Mouse (Mus musculus): Measurements from ENCODE around the gene Gm11114. TPM values are rescaled to one million over a fixed set of nuclear protein-coding genes. Genes with fewer than 3 reads are reported as not detected.

The Gm11114 gene
- polyA plus RNA-seq, 1 experiment = not detected

DNA sequence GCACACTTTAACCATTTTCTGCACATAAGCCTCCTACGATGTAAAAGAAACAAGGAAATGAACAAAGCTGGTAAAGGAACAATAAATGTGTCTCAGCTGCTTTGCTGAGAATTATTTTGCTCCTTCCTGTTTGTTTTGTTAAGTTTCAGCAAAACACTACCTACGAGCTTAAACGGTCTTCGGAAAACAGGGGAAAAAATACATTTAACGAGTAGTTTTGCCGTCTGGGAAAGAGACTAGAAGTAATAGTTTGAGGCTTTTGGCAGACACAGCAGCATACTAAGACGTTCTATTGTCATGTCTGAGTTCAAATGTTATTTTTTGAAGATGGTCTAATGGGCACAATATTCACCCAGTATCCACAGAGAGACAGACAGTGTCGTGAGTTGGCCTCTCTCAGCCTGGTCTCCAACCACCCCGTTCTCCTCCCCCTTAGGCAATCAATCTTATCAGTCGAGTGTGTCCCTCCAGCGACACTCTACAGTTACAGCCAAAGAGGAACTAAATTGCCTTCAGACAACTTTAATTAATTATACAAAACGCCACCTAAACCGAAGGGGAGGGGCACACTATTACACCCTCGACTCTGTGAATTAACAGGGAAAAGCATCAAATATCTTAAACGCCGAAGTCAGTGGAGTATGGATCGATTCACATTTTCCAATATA is 12.8 kb downstream of the Gm11114 start:
- no peaks in the 10 kb centered on the region for H3K4me1 ChIP-seq (ENCODE audit: control insufficient read depth, insufficient read depth, low read length)
- TF ChIP-seq CTCF (IDR thresholded peaks at IDR 0.05; ENCODE audit: control insufficient read depth, insufficient read depth, low read length) (no peak), POLR2A (IDR thresholded peaks at IDR 0.05; ENCODE audit: borderline replicate concordance, control insufficient read depth, low read depth, low read length) (no peak)
- peak overlapping the region; percentile 75 for H3K4me3 ChIP-seq (replicated peaks; ENCODE audit: control insufficient read depth, low read depth, low read length)
- H3K27ac ChIP-seq (ENCODE audit: control insufficient read depth, insufficient read depth, low read depth, low read length, poor library complexity) = no peak overlapping the region
- WGBS = 11% methylated on average over 17 of the region's 17 CpGs

GRCm38 (mm10) chr9:85326292-85327241 is 14.0 kb downstream of the Gm11114 start:
- under 1% methylated on average over 88 of the region's 88 CpGs for WGBS
- peak overlapping the region; percentile 93 for H3K27ac ChIP-seq (ENCODE audit: control insufficient read depth, insufficient read depth, low read depth, low read length, poor library complexity)
- peak overlapping the region; percentile 75 for H3K4me3 ChIP-seq (replicated peaks; ENCODE audit: control insufficient read depth, low read depth, low read length)
- TF ChIP-seq CTCF (IDR thresholded peaks at IDR 0.05; ENCODE audit: control insufficient read depth, insufficient read depth, low read length) (no peak), POLR2A (IDR thresholded peaks at IDR 0.05; ENCODE audit: borderline replicate concordance, control insufficient read depth, low read depth, low read length) (peak; percentile 49; the same call in 1 of the 2 replicates)
- H3K4me1 ChIP-seq (ENCODE audit: control insufficient read depth, insufficient read depth, low read length) = no peaks in the 10 kb centered on the region; the same call in 1 of the 2 replicates

DNA sequence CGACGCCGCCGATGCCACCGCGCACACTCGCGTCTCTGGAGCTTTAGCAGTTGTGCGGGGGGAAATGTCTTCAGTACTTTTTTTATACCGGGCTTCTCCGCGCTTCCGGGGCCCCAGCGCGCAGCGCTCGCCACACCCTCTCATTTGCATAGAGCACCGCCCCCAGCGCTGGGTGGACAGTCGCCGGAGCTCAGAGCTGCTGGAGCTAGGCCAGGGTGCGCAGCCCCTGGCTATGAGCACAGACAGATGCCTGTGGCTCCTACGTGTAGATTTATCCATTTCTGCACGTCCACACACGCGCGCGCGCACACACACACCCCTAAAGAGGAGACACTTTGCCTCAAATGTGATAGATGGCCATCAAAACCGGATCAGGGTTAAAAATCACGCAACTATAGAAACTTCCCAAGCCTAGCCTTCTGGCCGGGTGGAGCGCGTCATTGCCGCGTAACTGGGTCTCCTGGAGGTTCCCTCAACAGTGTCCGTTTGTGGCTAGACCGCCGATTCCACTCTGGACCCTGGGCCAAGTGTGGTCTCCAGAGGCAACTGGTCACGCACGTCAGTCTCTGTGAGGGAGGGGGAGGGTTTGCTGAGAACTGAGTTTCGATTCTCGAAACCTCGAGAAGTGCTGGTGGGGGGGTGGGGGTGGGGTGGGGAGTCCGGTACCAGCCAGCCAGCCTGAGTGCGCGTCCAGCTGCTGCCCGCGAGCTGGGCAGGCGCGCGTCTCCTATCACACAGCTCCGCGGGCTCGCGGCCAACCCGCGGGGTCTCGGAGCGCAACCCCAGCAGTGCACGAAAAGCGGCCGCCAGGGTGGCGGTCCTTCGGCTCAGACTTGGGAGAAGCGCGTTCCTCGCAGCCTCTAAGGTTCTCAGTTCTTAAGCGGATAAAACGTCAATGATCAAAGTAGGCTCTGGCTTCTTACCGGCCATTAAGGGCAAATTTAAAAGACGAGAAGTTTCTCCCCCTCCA is 15.0 kb downstream of the Gm11114 start, which contains the start of gene Tent5a:
Tent5a (minus strand) TSS at position 107 of the 970 bp plus-strand sequence.
- Histone ChIP-seq H3K27ac (ENCODE audit: control insufficient read depth, insufficient read depth, low read depth, low read length, poor library complexity) (peak within 1 kb of the TSS; percentile 95), H3K4me1 (ENCODE audit: control insufficient read depth, insufficient read depth, low read length) (no peaks in the 10 kb centered on the region; the same call in 1 of the 2 replicates), H3K4me3 (replicated peaks; ENCODE audit: control insufficient read depth, low read depth, low read length) (peak within 1 kb of the TSS; percentile 75)
- TF ChIP-seq POLR2A (IDR thresholded peaks at IDR 0.05; ENCODE audit: borderline replicate concordance, control insufficient read depth, low read depth, low read length) (peak; percentile 91), CTCF (IDR thresholded peaks at IDR 0.05; ENCODE audit: control insufficient read depth, insufficient read depth, low read length) (no peak)
- WGBS = under 1% methylated on average over 72 of the region's 72 CpGs

DNA sequence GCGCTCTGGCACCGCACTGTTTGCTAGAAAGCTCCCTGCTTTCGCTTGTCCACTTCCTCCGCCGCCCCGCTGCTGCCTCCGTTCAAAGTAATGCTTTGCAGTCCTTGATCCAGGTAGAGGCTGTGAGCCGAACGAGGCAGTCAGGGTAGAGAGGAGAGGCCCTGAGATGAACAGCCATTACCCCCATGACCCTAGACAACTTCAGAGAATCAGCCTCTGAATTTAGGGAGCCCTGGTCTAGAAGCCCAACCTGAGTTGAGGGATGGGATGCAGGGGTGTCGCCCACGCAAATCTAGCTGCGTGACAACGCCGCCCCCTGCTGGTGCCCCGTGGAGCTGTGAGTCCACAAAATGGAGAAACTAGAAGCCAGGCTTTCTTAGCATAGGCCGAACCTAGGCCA is 15.7 kb downstream of the Gm11114 start:
- 1% methylated on average over 16 of the region's 16 CpGs for WGBS
- TF ChIP-seq POLR2A (IDR thresholded peaks at IDR 0.05; ENCODE audit: borderline replicate concordance, control insufficient read depth, low read depth, low read length) = peak; percentile 30; the same call in 1 of the 2 replicates
- TF ChIP-seq CTCF (IDR thresholded peaks at IDR 0.05; ENCODE audit: control insufficient read depth, insufficient read depth, low read length) = peak; percentile 97
- peak overlapping the region; percentile 75 for H3K4me3 ChIP-seq (replicated peaks; ENCODE audit: control insufficient read depth, low read depth, low read length)

DNA sequence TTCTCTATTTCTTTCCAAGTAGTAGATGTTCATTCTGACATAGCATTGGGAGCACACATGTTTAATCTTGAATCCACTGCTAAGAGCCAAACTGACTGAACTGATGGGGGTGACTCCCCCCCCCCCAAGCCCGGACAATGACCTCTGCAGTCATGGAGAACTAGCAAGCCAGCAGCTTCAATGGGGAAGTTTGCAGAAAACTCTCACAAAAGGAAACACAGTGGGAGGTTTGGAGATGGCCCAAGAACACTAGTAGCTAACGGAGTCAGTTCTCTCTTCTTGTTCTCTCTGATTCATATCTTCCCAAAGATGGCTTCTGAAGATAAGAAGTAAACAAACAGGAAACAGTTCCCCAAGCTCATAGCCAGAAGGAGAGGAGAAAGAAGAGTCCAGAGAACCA is 18.9 kb downstream of the Gm11114 start:
- TF ChIP-seq CTCF (IDR thresholded peaks at IDR 0.05; ENCODE audit: control insufficient read depth, insufficient read depth, low read length) = no peak
- no peak for TF ChIP-seq POLR2A (IDR thresholded peaks at IDR 0.05; ENCODE audit: borderline replicate concordance, control insufficient read depth, low read depth, low read length)
- WGBS = 18% methylated on average over 2 of the region's 2 CpGs
- Histone ChIP-seq H3K27ac (ENCODE audit: control insufficient read depth, insufficient read depth, low read depth, low read length, poor library complexity) (no peak overlapping the region), H3K4me1 (ENCODE audit: control insufficient read depth, insufficient read depth, low read length) (no peaks in the 10 kb centered on the region; the same call in 1 of the 2 replicates), H3K4me3 (replicated peaks; ENCODE audit: control insufficient read depth, low read depth, low read length) (no peak overlapping the region)

More for the DNA sequence above, 15.7 kb downstream of the Gm11114 start:
- peak overlapping the region; percentile 89 for H3K27ac ChIP-seq (ENCODE audit: control insufficient read depth, insufficient read depth, low read depth, low read length, poor library complexity)
- no peaks in the 10 kb centered on the region; the same call in 1 of the 2 replicates for H3K4me1 ChIP-seq (ENCODE audit: control insufficient read depth, insufficient read depth, low read length)

GRCm38 (mm10) chr9:85336046-85336445 is 23.5 kb downstream of the Gm11114 start:
- Histone ChIP-seq H3K27ac (ENCODE audit: control insufficient read depth, insufficient read depth, low read depth, low read length, poor library complexity) (no peak overlapping the region), H3K4me1 (ENCODE audit: control insufficient read depth, insufficient read depth, low read length) (no peaks in the 10 kb centered on the region; the same call in 1 of the 2 replicates), H3K4me3 (replicated peaks; ENCODE audit: control insufficient read depth, low read depth, low read length) (no peak overlapping the region)
- 78% methylated on average over 7 of the region's 7 CpGs for WGBS
- no peak for TF ChIP-seq POLR2A (IDR thresholded peaks at IDR 0.05; ENCODE audit: borderline replicate concordance, control insufficient read depth, low read depth, low read length)
- TF ChIP-seq CTCF (IDR thresholded peaks at IDR 0.05; ENCODE audit: control insufficient read depth, insufficient read depth, low read length) = no peak

DNA sequence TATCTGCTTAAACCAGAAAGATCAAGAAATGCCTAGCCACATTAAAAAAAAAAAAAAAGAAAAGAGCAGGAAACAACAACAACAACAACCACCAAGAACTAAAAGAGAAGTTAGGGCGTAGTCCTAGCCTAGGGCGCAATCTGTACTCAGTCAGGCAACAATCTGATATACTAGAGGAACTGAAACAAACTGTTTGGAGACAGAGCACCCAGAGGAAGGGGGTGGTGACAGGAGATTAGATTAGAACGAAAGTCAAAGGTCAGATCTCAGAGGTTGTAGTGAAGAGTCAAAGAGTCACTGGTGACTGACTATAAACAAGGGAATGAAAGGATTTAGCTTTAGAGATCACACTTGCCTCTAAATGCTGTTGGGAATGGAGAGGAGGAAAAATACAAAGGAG is 27.7 kb downstream of the Gm11114 start:
- TF ChIP-seq CTCF (IDR thresholded peaks at IDR 0.05; ENCODE audit: control insufficient read depth, insufficient read depth, low read length) (no peak), POLR2A (IDR thresholded peaks at IDR 0.05; ENCODE audit: borderline replicate concordance, control insufficient read depth, low read depth, low read length) (no peak)
- Histone ChIP-seq H3K4me1 (ENCODE audit: control insufficient read depth, insufficient read depth, low read length) (no peaks in the 10 kb centered on the region; the same call in 1 of the 2 replicates), H3K4me3 (replicated peaks; ENCODE audit: control insufficient read depth, low read depth, low read length) (no peak overlapping the region), H3K27ac (ENCODE audit: control insufficient read depth, insufficient read depth, low read depth, low read length, poor library complexity) (no peak overlapping the region)
- 11% methylated on average over 3 of the region's 3 CpGs for WGBS

All from bone marrow, adult 2 months (tissue).